Mouse (Mus musculus): ENCODE measurements at regions not wholly inside any gene's neighbourhood (a gene's known extent, or its start where the extent isn't known, plus 50 kb on each side); places are given as distances from the start of the nearest gene placed in this dataset.

DNA sequence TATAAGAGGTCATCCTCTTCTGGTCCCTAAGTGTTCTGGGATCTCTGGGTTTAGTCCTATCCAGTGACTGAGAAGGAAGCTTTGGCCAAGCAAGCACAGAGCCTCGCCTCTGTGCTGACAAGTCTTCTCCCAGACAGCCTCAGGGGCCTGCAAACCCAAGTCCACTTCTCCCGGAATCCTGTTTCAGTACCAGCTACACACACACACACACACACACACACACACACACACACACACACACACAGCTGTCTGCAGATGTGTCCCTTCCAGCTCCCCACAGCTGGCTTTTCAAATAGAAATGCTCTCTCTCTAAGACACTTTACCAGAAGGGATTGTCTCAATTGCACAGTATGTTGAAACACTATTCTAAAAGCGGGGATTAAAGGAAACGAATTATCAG, 296.7 kb downstream of the Sorl1 start:
- no peak for DNase-seq

DNA sequence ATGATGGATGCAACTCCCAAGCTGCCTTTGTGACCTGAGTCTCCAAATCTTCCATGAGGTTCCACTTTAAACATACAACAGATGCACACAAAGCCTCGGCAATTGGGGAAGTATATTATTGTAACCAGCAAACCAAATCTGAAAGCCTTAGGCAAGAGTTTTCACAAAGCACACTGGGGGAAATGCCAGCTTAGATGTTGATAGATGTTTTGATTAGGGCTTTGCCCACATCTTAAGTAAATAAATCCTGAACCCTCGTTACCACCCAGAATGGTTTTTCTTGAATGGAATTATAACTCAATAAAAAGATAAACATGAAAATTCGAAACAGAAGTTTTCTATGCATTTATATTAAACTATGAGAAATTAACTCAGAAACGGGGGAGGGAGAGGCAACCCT, 302.7 kb downstream of the Sorl1 start:
- no peak for DNase-seq

DNA sequence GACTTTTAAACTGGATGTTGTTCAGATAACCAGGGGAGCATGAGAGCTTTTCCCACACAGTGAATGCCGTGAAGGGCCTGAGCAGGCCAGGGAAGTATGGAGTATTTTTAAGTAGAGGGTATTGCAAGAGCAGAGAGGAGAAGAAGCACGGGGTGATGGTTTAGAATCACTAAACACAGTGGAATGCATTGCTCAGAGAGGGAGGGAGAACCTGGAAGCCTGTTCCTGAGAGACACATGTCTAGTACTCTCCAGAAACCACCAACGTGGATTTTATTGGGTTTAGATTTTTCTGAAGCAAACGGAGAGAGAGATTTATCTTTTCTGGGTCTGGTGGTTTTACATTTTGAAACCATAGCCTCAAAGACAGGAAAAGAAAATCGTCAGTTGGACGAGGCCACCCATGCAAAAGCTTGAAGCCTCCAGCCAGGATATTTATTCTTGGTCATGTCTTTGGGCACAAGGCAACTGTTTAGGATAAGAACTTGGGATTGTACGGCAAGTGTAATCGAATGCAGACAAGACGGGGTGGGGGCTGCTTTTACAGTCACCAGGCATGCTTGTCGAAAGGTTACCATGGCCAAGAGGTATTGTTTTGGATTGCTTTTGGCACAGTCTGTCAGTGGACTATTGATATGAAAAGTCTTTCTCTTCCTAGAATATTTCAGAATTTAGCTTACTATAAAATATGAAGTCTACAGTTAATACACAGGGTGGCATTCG, 306.2 kb downstream of the Sorl1 start:
- no peak for DNase-seq

DNA sequence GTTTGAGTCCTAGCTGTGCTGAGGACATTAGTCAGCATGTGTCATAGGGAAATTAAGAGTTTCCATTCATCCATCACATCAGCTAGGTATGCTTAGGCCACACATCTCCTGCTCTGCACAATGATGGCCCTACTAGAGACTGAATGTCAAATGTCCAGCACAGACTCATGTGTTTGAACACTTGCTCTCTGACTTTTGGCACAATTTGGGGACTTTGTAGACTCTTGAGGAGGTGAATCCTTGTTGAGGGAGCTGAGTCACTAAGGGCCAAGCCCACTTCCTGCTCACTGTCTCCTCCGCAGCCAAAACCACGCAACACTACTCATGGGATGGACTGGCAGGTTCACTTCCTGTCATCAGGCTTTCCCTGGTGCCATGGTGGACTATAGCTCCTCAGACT, 308.2 kb downstream of the Sorl1 start:
- no peak for DNase-seq

DNA sequence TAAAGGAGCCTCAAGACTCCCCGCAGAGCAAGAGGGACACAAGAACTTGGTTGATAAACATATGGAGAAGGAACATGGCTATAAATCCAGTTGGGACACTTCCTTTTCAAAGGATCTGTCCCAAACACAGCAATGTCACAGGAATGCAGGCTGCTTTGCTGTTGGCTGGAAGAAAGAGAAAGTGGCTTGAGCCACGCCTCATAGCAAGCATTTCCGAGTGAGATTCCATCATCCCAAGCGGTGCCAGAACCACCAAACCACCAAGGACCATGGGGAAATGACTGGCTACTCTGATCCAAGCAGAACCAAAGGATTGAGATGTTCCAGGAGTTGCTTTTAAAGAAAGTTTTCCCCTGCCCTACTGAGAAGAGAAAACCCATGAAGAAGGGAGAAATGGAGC, 314.8 kb downstream of the Sorl1 start:
- no peak for DNase-seq

DNA sequence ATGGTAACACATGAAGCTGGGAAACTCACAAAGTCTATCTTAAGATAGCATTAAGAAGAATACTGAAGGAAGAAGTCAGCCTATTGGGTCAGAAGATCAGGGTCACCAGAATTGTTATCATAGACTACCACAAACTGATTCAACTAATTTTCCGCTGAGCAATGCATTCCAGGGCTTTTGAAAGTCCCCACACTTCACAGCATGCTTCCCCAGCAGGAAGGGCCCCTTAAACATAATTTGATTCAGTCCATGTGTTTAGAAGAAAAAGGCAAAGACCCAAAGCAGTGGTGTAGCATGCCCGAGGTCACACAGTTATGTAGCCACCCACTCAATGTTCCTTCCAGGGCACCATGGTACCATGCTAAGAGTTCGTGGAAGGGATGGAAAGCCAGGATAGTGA, 315.3 kb downstream of the Sorl1 start:
- DNase-seq: no peak

DNA sequence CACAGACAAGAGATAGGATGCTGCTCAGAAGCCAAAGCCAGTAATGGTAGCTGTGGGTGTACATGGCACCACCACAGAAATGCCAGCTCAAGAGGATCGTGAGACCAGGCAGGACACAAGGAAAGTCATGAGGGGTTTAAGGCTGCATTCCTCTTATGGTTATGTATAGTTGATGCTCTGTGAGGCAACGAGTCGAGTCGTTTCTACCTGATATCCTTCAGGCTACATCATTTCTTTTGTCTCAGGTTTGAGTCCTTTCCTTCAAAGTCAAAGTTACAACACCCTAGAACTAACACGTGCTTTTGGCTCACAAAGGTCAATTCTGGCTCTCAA, 317.8 kb downstream of the Sorl1 start:
- no peak for DNase-seq

DNA sequence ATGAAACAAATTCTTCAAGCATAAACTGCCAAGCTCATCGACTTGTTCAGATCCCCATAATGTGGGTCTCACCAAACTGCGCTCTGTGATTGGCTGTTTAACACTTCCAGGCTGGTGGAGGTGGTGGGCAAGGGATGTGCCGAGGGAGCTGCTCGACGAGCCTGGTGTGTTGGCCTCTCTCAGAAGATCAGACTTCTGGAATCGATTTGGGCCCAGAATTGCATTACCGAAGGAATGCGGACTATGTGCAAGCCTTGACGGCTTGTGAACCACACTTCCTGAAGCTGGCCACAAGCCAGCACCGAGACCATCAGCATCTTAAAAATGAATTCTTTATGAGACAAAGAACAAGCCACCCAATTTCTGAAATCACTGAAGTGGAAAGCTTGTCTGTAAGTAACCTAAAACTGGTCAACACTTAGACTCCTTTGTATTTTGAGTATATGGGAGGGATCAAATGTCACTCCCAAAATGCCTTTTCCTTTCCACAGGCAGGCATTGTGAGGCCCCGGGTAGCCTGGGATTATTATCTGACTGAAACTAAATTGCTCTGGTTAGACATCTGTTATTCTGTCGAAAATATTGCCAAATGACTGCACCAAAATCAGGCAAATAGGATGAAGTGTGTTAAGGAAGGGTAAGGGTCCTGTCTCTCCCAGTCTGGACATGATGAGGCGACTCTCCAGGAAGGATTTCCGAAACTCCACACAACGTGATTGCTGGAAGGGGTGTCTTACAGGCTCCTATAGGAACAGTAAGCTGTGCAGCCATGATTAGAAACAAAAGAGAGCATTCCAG, 318.4 kb downstream of the Sorl1 start:
- DNase-seq: no peak

DNA sequence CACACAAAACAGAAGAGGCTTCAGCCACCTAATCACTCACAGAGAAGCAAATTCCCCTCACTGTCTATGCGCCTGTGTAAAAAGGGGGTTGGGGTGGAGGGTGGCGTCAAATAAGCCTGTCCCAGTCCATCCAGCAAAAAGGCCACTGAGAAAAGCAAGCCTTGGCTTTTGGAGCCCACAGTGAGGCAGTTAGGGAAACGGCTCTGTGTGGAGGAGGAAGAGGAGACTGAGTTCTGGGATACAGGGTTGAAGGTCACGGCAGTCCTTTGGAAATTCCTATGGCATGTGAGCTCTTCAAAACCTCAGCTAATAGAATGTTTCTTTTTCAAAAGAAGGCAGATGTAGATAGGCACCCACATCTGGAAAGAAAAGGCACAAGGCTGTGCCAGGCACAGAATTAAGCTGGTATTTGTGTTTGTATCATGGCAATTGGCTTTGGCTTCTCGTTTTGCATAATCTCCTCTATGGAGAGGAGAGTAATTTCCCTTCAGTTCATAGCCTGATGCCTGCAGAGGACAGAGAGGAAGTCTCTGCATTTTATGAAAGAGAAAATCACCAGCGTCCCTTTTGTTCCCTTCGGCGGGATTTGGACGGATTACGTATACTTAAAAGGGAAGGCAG, 319.3 kb downstream of the Sorl1 start:
- DNase-seq: no peak

DNA sequence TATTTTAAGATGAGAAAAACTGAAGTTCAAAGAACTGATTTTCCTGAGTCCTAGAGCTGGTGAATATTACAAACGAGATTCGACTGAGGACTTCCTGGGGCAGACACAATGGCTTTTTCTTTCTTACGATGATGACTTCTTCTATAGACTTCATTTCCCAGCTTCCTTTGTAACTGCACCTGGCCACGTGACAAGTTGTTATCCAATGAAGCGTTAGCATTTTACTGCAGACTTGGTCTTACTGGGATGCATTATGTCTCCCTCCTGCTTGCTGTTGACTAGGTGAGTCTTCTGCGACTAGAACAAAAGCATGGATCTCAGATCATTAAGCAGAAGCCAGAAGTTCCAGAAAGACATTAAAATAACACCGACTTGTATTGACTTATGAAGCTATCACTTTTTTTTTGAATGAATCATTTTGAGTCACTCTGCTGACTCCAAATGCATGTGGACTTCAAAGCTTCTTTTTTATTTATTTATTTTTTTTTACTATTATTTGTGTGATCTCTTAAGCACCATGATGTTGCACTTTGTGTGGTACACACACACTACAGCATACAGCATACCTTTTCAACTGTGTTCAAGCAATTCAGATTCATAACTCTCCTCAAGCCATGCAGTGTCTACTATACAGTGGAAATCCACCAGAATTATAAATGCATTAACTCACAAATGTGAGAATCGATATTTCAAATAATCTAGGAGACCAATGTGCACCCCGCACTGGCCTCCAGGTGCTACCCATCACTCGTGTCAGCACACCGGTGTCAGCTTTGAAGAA, 320.2 kb downstream of the Sorl1 start:
- DNase-seq: peak; percentile 41

DNA sequence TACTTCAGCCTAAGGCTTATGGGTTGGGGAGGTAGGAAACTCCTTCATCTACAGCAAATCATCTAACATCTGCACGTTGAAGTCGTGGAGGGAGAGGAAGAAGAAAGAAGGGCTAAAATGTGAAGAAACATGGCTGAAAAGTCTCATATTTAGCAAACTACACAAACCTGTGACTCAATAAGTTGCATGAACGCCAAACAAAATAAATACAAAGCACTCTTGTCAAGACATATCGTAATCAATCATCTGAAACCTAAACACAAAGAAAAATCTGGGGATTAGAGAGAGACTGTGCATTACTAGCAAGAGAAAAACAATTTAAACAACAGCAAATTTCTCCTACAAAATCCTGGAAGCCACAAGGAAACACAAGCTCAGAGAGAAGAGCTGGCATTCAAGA, 322.7 kb downstream of the Sorl1 start:
- no peak for DNase-seq

DNA sequence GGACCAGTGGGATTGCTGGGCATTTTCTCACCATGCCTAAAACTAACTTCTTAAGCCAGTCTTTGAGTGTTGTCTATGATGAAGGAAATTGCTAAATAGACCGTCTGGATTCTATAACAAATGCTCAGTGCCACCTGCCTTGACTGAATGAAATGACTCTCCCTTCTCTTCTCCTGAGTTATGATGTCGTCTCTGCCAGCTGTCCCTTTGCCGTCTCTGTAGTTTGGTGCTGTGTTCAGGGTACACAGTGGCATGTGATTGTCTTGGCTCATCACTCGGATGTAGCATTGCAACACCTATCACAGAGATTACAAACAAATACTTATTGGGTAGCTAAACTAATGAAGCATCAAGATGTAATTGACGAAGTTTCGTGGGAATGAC, 331.3 kb downstream of the Sorl1 start:
- DNase-seq: no peak

DNA sequence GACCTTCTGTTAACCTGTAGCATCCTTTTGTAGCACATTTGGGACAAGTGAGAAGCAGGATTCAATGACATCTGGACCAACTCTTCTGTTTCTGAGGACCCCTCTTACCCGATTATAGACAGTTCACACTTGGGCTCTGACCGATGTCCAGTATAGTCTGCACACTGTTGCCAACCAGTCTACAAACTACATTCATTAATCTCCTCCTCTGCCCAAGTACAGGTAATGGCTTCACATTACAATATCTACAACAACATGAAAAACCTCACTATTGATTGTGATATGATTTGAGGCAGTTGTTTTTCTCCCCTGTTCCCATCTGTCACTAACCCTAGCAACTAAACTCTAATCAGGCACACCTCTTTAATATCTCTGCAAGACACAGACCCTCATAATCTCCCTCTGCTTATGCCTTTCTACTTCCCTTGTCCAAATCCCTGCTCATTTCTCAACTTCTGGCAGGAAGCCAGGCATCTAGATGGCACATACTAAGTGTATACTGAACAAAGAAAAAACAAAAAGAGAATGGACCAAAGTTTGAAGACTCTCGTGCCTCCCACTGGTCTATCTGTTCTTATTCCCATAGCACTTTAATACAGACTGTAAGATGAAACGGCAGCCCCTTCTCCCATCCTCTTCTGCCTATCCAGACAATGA, 331.8 kb downstream of the Sorl1 start:
- no peak for DNase-seq

DNA sequence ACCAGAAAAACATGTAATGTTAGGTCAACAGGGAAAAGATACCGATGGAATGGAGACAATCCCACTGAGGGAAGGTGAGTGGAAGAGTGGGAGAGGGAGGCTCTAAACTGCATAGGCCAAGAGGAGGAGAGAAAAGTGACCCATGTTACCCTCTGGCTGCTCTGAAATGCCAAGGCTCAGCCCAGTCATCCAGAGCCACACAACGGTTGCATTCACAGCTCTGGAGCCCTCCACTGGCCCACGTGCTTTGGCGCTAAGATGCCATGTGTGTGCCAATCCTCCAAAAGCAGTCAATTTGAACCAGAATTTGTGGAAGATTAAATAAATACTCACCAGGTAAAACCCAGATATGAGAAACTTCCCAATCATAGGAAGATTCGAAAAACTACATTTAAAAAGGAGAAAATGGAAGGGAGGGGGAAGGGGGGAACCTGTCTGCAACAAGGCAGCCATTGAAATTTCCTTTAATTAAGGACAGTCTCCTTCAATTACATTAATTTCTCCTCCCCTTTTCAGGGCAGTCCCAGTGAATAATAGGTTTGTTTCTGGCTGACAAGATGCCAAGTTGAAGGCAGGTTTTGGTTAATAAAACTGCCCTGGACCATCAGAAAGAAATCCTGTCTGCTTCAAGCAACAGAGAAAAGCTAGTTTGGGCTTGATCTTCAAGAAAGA, 332.5 kb downstream of the Sorl1 start:
- DNase-seq: peak; percentile 70

DNA sequence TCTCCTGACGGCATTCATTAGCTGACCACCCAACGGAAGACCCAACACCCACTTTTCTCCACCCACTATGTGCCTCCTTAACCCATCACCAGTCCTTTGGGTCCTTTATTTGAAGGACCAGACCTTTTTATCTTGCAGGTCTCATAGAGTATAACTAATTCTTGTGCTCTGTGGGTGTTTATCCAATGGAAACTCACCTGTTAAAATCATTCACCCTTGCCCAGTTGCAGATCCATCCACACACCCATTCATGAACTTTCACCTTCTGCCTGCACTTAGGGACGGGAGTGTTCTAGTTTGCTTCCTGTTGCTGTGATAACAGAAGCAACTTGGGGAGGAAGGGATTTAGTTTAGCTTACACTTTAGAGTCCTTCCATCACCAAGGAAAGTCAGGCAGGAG, 339.0 kb downstream of the Sorl1 start:
- no peak for DNase-seq

DNA sequence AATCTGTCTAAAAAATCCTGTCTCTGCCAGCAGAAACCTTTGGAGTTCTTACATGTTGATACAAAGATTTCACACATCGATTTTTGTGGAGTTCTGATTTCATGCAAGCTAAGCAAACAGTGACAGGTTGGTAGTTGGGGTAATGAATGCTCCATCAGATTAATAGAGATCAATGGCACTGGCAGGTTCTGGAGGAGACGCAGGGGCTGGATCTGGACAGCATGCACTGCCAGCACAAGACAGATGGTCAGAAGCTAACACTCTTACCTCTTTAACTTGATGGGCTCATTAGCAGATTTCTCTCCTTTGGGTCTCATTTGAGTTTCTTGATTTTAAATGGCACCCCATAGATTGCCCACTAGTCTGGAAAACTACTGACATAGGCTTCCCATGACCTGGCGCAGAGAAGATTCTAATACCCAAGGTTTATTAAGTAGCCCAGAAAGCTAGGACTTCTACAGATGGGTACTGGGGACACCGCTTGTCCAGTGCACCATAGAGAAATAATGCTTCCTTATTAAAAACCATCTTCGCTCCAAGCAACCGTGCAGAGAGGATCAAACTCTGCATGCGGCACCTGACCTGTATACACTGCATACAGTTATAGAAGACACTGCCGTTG, 351.7 kb downstream of the Sorl1 start:
- DNase-seq: no peak

DNA sequence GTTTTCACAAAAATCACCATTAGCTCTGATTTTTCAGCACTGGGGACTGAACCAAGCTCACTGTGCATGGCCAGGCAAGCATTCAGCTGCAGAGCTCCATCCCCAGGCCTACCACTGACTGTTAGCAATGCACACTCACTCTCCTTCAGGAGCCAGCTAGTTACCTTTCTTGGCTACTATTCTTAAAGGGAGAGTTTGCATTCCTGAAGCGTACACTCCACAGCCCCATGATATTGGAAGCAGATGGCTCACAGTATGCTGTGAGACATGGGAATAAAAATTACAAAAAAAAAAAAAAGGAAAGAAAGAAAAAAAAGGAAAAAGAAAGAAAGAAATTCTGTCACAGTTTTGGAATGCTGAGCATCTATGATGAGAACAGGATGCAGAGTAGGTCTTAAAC, 352.8 kb downstream of the Sorl1 start:
- peak; percentile 7 for DNase-seq

DNA sequence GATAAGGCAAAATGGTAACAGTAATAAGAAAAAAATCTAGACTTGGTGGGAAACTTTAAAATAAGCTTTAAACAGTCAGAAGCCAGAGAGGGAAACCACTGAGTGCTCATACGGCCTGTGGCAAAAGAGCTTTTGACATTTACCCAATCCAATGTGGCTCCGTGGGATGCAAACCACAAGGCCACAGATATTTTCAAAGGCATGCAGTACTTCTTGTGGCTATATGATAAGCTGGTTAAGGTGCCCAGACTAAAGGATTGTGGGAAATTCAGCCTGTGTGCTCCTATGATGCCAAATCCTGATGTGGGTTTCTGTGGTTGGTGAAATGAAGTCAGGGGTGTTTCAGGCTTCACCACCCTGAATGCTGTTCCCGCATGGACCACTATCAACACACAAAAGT, 355.8 kb downstream of the Sorl1 start:
- no peak for DNase-seq

DNA sequence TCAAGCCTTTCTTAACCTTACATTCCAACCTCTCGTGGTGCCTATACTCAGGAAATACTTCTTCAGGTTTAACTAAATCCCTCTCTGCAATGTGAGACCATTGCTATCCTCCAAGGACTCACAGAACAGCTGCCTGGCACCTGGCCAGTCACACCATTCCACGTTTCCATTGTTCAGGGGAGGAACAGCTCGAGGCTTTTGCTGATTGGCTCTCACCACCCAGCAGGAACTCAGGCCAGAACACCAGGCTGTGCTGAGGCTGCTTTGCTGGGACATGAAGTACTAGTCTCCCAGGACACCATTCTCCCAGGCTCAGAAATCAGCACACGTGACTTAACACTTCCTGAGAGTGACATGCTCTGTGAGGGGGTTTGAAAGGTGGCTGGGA, 357.6 kb downstream of the Sorl1 start:
- peak; percentile 54 for DNase-seq

DNA sequence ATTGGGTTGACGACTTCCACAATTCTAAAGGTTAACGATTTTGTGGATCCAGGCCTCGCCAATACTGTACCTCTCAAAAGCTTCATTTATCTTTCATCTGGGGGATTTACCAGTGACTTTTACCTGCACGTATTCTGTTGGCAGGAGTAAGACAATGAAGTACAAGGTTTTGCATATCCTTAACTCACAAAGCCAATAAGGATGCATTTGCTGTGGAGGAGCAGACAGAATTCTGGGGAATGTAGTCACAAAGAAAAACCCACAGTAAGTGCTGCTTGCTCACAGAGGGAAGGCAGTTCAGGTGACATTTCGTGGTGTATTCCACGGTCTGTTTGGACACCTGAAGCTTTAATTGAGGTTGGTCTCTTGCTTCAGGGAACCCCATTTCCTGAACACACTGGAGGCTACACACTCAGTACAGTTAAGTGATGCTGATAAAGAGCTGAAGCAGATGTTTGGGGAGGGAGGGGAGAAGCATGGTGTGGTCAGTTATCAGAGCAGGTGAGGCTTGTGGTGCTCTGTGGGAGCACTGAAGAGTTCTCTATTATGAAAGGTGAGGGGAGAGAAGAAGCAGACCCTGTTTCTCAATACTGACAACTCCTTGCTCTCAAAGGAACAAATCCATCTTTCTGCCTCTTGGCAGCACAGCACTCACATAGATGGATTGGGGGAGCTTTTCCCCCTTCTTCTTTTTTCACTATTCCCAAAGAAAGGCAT, 358.1 kb downstream of the Sorl1 start:
- no peak for DNase-seq

DNA sequence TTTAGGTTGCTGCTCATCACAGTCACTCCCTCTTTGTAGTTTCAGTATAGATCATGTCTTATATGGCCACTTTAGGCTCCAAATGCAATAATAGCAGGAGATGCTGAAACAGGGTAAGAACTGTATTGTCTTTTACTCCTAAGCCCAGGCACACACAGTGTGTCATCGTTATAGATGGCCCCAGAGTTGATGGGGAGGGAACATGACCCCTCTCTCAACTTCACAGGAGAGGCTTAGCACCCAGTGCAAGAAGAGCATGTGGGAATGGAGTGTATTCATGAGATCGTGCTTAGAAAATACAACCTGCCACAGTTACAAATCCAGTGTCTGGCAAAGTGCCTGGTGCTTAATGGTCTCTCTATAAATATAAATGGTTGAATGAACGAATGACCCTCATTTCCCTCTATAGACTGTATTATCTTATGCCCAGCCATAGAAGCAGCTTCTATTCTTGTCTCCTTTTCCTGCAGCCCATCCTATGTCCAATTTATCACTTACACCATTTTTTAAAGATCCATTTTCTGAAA, 363.0 kb downstream of the Sorl1 start:
- no peak for DNase-seq

Data from layer of hippocampus, adult 9-11 months (tissue).